Mouse (Mus musculus): ENCODE results near the gene Slc29a2. TPM values are rescaled to one million over a fixed set of nuclear protein-coding genes. Genes with fewer than 3 reads are reported as not detected.

Gene Slc29a2
- polyA plus RNA-seq, 1 experiment from 2014 or later, result 6.2 TPM

- H3K36me3 ChIP-seq (ENCODE audit: control insufficient read depth, insufficient read depth, low read length), result no peaks in the 10 kb centered on the region
- H3K9me3 ChIP-seq (ENCODE audit: control insufficient read depth, low read length), result no peaks in the 10 kb centered on the region
- ATAC-seq (ENCODE audit: low FRiP score, low TSS enrichment) (no peak), DNase-seq (no peak)
- H3K4me3 ChIP-seq (replicated peaks; ENCODE audit: low read depth, low read length), result no peak overlapping the region
- 92% methylated on average over 1 of the region's 1 CpGs for WGBS
- peaks cover 40% of the 10 kb centered on the region for H3K27me3 ChIP-seq (ENCODE audit: control insufficient read depth, insufficient read depth, low read length)
- H3K9ac ChIP-seq (replicated peaks; ENCODE audit: low read length), result no peak overlapping the region
- no peak overlapping the region for H3K27ac ChIP-seq (replicated peaks; ENCODE audit: low read depth, low read length)
- H3K4me2 ChIP-seq (ENCODE audit: low read length), result no peak overlapping the region
- H3K4me1 ChIP-seq (ENCODE audit: control insufficient read depth, insufficient read depth, low read length), result no peaks in the 10 kb centered on the region
Observed at GRCm38 (mm10) chr19:5079279-5079678, 55.6 kb downstream of the Slc29a2 start.

Other genes starting within 250 kb of the Slc29a2 start
- 101 and 113 TPM in 2 replicates for gene Rbm4, start 230.0 kb upstream of the Slc29a2 start, polyA plus RNA-seq (2014; fragmentation: Nextera tagmentation; extraction: Ambion mirVana)
- 12.7 and 14.4 TPM in 2 replicates for gene Gm21992, start 212.2 kb upstream of the Slc29a2 start, polyA plus RNA-seq (2014; fragmentation: Nextera tagmentation; extraction: Ambion mirVana)
- 62.0 and 68.9 TPM in 2 replicates for gene Rbm14, start 212.2 kb upstream of the Slc29a2 start, polyA plus RNA-seq (2014; fragmentation: Nextera tagmentation; extraction: Ambion mirVana)
- gene Ccs, start 184.5 kb upstream of the Slc29a2 start, polyA plus RNA-seq (2014; fragmentation: Nextera tagmentation; extraction: Ambion mirVana), result 36.5 and 41.4 TPM in 2 replicates
- 0.49 and 0.63 TPM in 2 replicates for gene Ccdc87, start 184.5 kb upstream of the Slc29a2 start, polyA plus RNA-seq (2014; fragmentation: Nextera tagmentation; extraction: Ambion mirVana)
- gene Ctsf, start 168.7 kb upstream of the Slc29a2 start, polyA plus RNA-seq (2014; fragmentation: Nextera tagmentation; extraction: Ambion mirVana), result 57.3 and 63.7 TPM in 2 replicates
- 2.1 and 3.1 TPM in 2 replicates for gene Actn3, start 146.0 kb upstream of the Slc29a2 start, polyA plus RNA-seq (2014; fragmentation: Nextera tagmentation; extraction: Ambion mirVana)
- gene Zdhhc24, start 145.2 kb upstream of the Slc29a2 start, polyA plus RNA-seq (2014; fragmentation: Nextera tagmentation; extraction: Ambion mirVana), result 18.2 and 19.4 TPM in 2 replicates
- gene Bbs1, start 117.2 kb upstream of the Slc29a2 start, polyA plus RNA-seq (2014; fragmentation: Nextera tagmentation; extraction: Ambion mirVana), result 8.9 and 17.9 TPM in 2 replicates
- 102 and 103 TPM in 2 replicates for gene Dpp3, start 95.6 kb upstream of the Slc29a2 start, polyA plus RNA-seq (2014; fragmentation: Nextera tagmentation; extraction: Ambion mirVana)
- 10.7 and 12.2 TPM in 2 replicates for gene Peli3, start 80.7 kb upstream of the Slc29a2 start, polyA plus RNA-seq (2014; fragmentation: Nextera tagmentation; extraction: Ambion mirVana)
- 117 and 122 TPM in 2 replicates for gene Mrpl11, start 61.7 kb upstream of the Slc29a2 start, polyA plus RNA-seq (2014; fragmentation: Nextera tagmentation; extraction: Ambion mirVana)
- 0.24 and 0.58 TPM in 2 replicates for gene Npas4, start 33.5 kb upstream of the Slc29a2 start, polyA plus RNA-seq (2014; fragmentation: Nextera tagmentation; extraction: Ambion mirVana)
- 69.7 and 77.4 TPM in 2 replicates for gene B4gat1, start 15.0 kb downstream of the Slc29a2 start, polyA plus RNA-seq (2014; fragmentation: Nextera tagmentation; extraction: Ambion mirVana)
- gene AC124502.3, start 15.0 kb downstream of the Slc29a2 start, polyA plus RNA-seq (2014; fragmentation: Nextera tagmentation; extraction: Ambion mirVana), result 1.5 and 1.6 TPM in 2 replicates
- 32.0 and 39.0 TPM in 2 replicates for gene Brms1, start 17.5 kb downstream of the Slc29a2 start, polyA plus RNA-seq (2014; fragmentation: Nextera tagmentation; extraction: Ambion mirVana)
- gene Rin1, start 26.6 kb downstream of the Slc29a2 start, polyA plus RNA-seq (2014; fragmentation: Nextera tagmentation; extraction: Ambion mirVana), result 0.58 and 1.6 TPM in 2 replicates
- gene Cd248, start 44.2 kb downstream of the Slc29a2 start, polyA plus RNA-seq (2014; fragmentation: Nextera tagmentation; extraction: Ambion mirVana), result 6.2 and 20.4 TPM in 2 replicates
- gene Tmem151a, start 61.7 kb downstream of the Slc29a2 start, polyA plus RNA-seq (2014; fragmentation: Nextera tagmentation; extraction: Ambion mirVana), result 8.3 and 15.7 TPM in 2 replicates
- 62.2 and 62.7 TPM in 2 replicates for gene Yif1a, start 64.7 kb downstream of the Slc29a2 start, polyA plus RNA-seq (2014; fragmentation: Nextera tagmentation; extraction: Ambion mirVana)
- 518 and 616 TPM in 2 replicates for gene Cnih2, start 74.7 kb downstream of the Slc29a2 start, polyA plus RNA-seq (2014; fragmentation: Nextera tagmentation; extraction: Ambion mirVana)
- gene Rab1b, start 83.2 kb downstream of the Slc29a2 start, polyA plus RNA-seq (2014; fragmentation: Nextera tagmentation; extraction: Ambion mirVana), result 227 and 228 TPM in 2 replicates
- gene Klc2, start 94.7 kb downstream of the Slc29a2 start, polyA plus RNA-seq (2014; fragmentation: Nextera tagmentation; extraction: Ambion mirVana), result 52.5 and 59.0 TPM in 2 replicates
- 42.4 and 48.4 TPM in 2 replicates for gene Pacs1, start 249.3 kb downstream of the Slc29a2 start, polyA plus RNA-seq (2014; fragmentation: Nextera tagmentation; extraction: Ambion mirVana)